Mouse (Mus musculus) midbrain, embryonic 11.5 days (tissue): ENCODE measurements at regions not wholly inside any gene's neighbourhood (a gene's known extent, or its start where the extent isn't known, plus 50 kb on each side); places are given as distances from the start of the nearest gene placed in this dataset.

ENCODE experiments used
- ATAC-seq: fragments of 200-750 bp; cut with Nextera tagmentation; 2 replicates; pipeline ENCODE4 v1.8.0; 2017; ENCODE audit warnings: moderate TSS enrichment, moderate library complexity; ENCODE audit not compliant: low FRiP score
- DNase-seq: peaks from one replicate; pipeline ENCODE4 v3.0.0; 2015; ENCODE audit warnings: low spot score; ENCODE audit errors: missing footprints
- H3K27ac ChIP-seq: fragments of 300-500 bp; sonication (generic); 2 replicates; pipeline ENCODE4 v1.5.1; 2014; ENCODE audit warnings: low read depth, low read length
- H3K27me3 ChIP-seq: fragments of 300-500 bp; sonication (generic); 2 replicates; pipeline ENCODE4 v1.6.1; 2014; ENCODE audit warnings: mild to moderate bottlenecking, low read length, moderate library complexity, mixed read lengths; ENCODE audit not compliant: control insufficient read depth, insufficient read depth
- H3K36me3 ChIP-seq: fragments of 300-500 bp; sonication (generic); 2 replicates; pipeline ENCODE4 v1.6.1; 2014; ENCODE audit warnings: mild to moderate bottlenecking, low read length, moderate library complexity, mixed read lengths; ENCODE audit not compliant: control insufficient read depth, insufficient read depth
- H3K4me1 ChIP-seq: fragments of 300-500 bp; sonication (generic); 2 replicates; pipeline ENCODE4 v1.6.1; 2014; ENCODE audit warnings: low read length; ENCODE audit not compliant: control insufficient read depth, insufficient read depth
- H3K4me2 ChIP-seq: fragments of 300-500 bp; sonication (generic); 2 replicates; pipeline ENCODE4 v1.6.1; 2014; ENCODE audit warnings: mild to moderate bottlenecking, moderate library complexity
- H3K4me3 ChIP-seq: fragments of 300-500 bp; sonication (generic); 2 replicates; pipeline ENCODE4 v1.5.1; 2014; ENCODE audit warnings: low read depth, low read length
- H3K9ac ChIP-seq: fragments of 300-500 bp; sonication (generic); 2 replicates; pipeline ENCODE4 v1.6.1; 2014; ENCODE audit warnings: low read length
- H3K9me3 ChIP-seq: fragments of 300-500 bp; sonication (generic); 2 replicates; pipeline ENCODE4 v1.6.1; 2016; ENCODE audit warnings: low read length; ENCODE audit not compliant: control insufficient read depth
- WGBS: fragments of 180-500 bp; shearing (Covaris S2); extraction: QIAGEN DNeasy Blood & Tissue Kit; methylation state at CpG from one replicate; pipeline ENCODE4 v1.1.7; 2014; 5-methylcytosine and 5-hydroxymethylcytosine counted together

- 21% methylated on average over 16 of the region's 16 CpGs for WGBS
- no peaks in the 10 kb centered on the region; the same call in 1 of the 2 replicates for H3K27me3 ChIP-seq
- H3K36me3 ChIP-seq: no peaks in the 10 kb centered on the region
- no peaks in the 10 kb centered on the region for H3K9me3 ChIP-seq
- H3K4me3 ChIP-seq: no peak overlapping the region
- H3K4me1 ChIP-seq: peaks cover 19% of the 10 kb centered on the region
- ATAC-seq (peak; percentile 82), DNase-seq (peak; percentile 94)
- no peak overlapping the region; the same call in 1 of the 2 replicates for H3K4me2 ChIP-seq
- H3K27ac ChIP-seq: peak overlapping the region; percentile 58
- peak overlapping the region; percentile 51 for H3K9ac ChIP-seq
Measured at GRCm38 (mm10) chr3:52644178-52645128, 372.6 kb downstream of the Cog6 start.

DNA sequence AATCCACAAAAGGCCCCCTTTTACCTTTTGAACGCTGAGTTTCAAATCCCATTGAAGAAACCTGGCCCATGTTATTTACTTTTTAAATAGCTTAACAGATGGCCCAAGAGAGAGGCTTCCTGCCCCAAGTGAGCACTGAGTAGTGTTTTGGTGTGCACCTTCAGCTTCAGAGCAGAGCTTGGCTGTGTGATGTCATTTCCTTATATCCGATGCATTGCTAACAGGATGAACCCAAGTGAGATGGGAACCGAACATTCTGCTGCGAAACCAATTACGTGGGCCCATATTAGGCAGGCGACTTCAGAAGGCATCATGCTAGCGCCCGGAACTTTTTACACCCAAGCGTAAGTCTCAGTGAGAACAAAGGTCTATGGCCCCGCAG lies 373.2 kb downstream of the Cog6 start:
- WGBS: 78% methylated on average over 10 of the region's 10 CpGs
- Histone ChIP-seq H3K4me2 (no peak overlapping the region), H3K4me3 (no peak overlapping the region), H3K9me3 (no peaks in the 10 kb centered on the region), H3K27ac (peak overlapping the region; percentile 58; the same call in 1 of the 2 replicates), H3K27me3 (no peaks in the 10 kb centered on the region; the same call in 1 of the 2 replicates), H3K4me1 (peaks cover 19% of the 10 kb centered on the region), H3K9ac (peak overlapping the region; percentile 51), H3K36me3 (no peaks in the 10 kb centered on the region)
- DNase-seq: peak; percentile 88
- no peak for ATAC-seq

DNA sequence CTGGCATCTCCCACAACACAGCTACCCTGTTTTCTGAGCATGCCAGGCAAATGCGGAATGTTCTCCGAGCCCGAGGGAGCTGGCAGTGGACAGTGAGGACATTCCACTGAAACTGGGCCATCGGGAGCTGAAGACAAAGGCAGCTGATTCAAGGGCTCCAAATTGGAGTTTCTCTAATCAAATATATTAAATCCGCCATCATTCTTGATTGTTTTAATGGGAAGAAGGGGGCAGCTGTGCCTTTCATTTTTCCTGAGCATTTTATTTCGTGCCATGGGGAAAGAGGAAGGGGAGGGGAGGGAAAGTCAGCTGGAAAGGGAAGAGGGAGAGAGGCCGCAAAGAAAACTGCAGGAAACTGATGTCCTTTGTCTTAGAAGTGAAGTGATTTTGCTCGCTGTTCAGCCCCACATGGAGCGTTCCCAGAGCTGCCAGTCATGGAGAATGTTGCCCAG lies 373.9 kb downstream of the Cog6 start:
- Histone ChIP-seq H3K9ac (no peak overlapping the region), H3K4me1 (peaks cover 19% of the 10 kb centered on the region), H3K9me3 (no peaks in the 10 kb centered on the region), H3K27ac (no peak overlapping the region), H3K4me2 (no peak overlapping the region), H3K27me3 (no peaks in the 10 kb centered on the region; the same call in 1 of the 2 replicates), H3K36me3 (no peaks in the 10 kb centered on the region), H3K4me3 (no peak overlapping the region)
- 68% methylated on average over 9 of the region's 9 CpGs for WGBS
- ATAC-seq (no peak), DNase-seq (no peak)

- no peaks in the 10 kb centered on the region for H3K36me3 ChIP-seq
- no peak overlapping the region for H3K27ac ChIP-seq
- H3K4me1 ChIP-seq: peaks cover 19% of the 10 kb centered on the region
- H3K4me3 ChIP-seq: no peak overlapping the region
- no peak overlapping the region for H3K9ac ChIP-seq
- no peaks in the 10 kb centered on the region; the same call in 1 of the 2 replicates for H3K27me3 ChIP-seq
- DNase-seq: no peak
- WGBS: 90% methylated on average over 10 of the region's 10 CpGs
- no peak overlapping the region for H3K4me2 ChIP-seq
- no peaks in the 10 kb centered on the region for H3K9me3 ChIP-seq
- no peak for ATAC-seq
Measured at GRCm38 (mm10) chr3:52641226-52642181, 373.4 kb downstream of the Foxo1 start.

GRCm38 (mm10) chr3:52640250-52641147 lies 372.4 kb downstream of the Foxo1 start:
- H3K4me3 ChIP-seq: no peak overlapping the region
- H3K4me1 ChIP-seq: peaks cover 19% of the 10 kb centered on the region
- no peak overlapping the region for H3K9ac ChIP-seq
- 78% methylated on average over 16 of the region's 16 CpGs for WGBS
- H3K36me3 ChIP-seq: no peaks in the 10 kb centered on the region
- H3K27me3 ChIP-seq: no peaks in the 10 kb centered on the region; the same call in 1 of the 2 replicates
- DNase-seq: no peak
- H3K9me3 ChIP-seq: no peaks in the 10 kb centered on the region
- H3K4me2 ChIP-seq: no peak overlapping the region
- no peak overlapping the region for H3K27ac ChIP-seq
- no peak for ATAC-seq

- H3K9ac ChIP-seq: no peak overlapping the region
- H3K27me3 ChIP-seq: no peaks in the 10 kb centered on the region
- ATAC-seq: no peak
- H3K4me3 ChIP-seq: no peak overlapping the region
- peaks cover 7% of the 10 kb centered on the region for H3K4me1 ChIP-seq
- H3K36me3 ChIP-seq: no peaks in the 10 kb centered on the region
- H3K9me3 ChIP-seq: no peaks in the 10 kb centered on the region
- H3K4me2 ChIP-seq: no peak overlapping the region
- DNase-seq: no peak
- H3K27ac ChIP-seq: no peak overlapping the region
- WGBS: 88% methylated on average over 5 of the region's 5 CpGs
Measured at GRCm38 (mm10) chr3:52638816-52639215, 370.7 kb downstream of the Foxo1 start.

DNA sequence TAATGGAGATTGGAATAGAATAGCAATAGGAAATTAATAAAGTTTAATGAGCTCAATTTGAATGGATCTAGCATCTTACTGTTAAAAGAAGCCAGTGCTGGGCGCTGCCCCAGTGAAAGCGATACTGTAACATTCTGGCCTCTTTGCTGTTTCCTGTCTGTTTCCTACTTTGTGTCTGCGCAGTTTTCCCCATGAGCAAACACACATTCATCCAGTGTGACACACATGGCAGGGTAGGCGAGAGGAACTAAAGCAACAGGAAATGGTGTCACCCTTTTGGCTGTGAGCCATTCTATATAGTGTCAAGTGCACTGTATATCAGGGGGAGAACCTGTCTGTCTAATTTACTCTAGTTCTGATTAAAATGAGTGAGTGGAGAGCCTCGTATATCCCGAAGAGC lies 366.2 kb downstream of the Foxo1 start:
- DNase-seq: no peak
- H3K4me3 ChIP-seq: no peak overlapping the region
- no peak overlapping the region for H3K27ac ChIP-seq
- no peak for ATAC-seq
- no peak overlapping the region for H3K4me2 ChIP-seq
- H3K36me3 ChIP-seq: no peaks in the 10 kb centered on the region
- H3K9me3 ChIP-seq: no peaks in the 10 kb centered on the region
- H3K4me1 ChIP-seq: no peaks in the 10 kb centered on the region
- H3K27me3 ChIP-seq: no peaks in the 10 kb centered on the region
- WGBS: 83% methylated on average over 6 of the region's 6 CpGs
- H3K9ac ChIP-seq: no peak overlapping the region

DNA sequence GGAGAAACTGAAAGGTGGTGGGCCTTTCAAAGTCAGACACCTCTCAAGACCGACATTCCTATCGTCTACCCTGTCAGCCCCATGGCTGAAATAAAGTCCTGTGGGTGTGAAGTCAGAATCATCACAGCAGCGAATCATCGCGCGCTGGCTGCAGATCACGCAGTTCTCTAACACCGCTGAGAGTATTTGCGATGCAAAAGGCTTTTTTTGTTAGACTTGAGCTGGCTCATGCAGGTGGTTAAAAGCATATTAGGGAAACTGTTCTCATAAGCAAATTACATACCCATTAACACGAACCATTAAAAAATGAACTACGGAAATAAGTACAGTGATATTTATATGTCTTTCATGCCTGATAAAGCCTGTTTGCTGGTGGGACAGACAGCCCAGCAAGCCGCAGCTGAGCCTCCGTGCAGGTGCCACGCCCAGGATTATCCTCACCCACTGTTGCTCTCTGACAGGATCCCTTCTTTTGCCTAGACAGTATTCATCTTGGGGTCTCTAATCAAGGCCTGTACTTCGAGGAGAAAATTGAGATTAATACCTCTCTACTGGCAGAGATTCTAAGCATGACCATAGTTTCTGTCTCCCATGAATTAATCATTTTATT lies 365.5 kb downstream of the Foxo1 start:
- WGBS: 75% methylated on average over 15 of the region's 15 CpGs
- H3K4me2 ChIP-seq: no peak overlapping the region
- H3K27me3 ChIP-seq: no peaks in the 10 kb centered on the region
- no peaks in the 10 kb centered on the region for H3K9me3 ChIP-seq
- ATAC-seq (no peak), DNase-seq (no peak)
- no peaks in the 10 kb centered on the region for H3K4me1 ChIP-seq
- no peak overlapping the region for H3K27ac ChIP-seq
- H3K9ac ChIP-seq: no peak overlapping the region
- no peaks in the 10 kb centered on the region for H3K36me3 ChIP-seq
- H3K4me3 ChIP-seq: no peak overlapping the region
